Mouse (Mus musculus) adipose tissue, adult 10 weeks (tissue): ENCODE data around the gene Hat1. TPM values are rescaled to one million over a fixed set of nuclear protein-coding genes. Genes with fewer than 3 reads are reported as not detected.

ENCODE experiments used
- polyA plus RNA-seq: library from polyadenylated mRNA; stranded (reverse); fragments of 350-450 nt; fragmentation: Illumina TruSeq; extraction: RNeasy Lipid Tissue Mini Kit (QIAGEN cat#74804); gene quantifications from one replicate; pipeline ENCODE4 v1.2.3, GENCODE M21; 2014; ENCODE audit warnings: low read depth, low replicate concordance

Hat1 gene
- 29.5 TPM for polyA plus RNA-seq

GRCm38 (mm10) chr2:71388951-71389763, at the start of gene Hat1:
TSS of gene Hat1 (plus strand) at chr2:71388958.

DNA sequence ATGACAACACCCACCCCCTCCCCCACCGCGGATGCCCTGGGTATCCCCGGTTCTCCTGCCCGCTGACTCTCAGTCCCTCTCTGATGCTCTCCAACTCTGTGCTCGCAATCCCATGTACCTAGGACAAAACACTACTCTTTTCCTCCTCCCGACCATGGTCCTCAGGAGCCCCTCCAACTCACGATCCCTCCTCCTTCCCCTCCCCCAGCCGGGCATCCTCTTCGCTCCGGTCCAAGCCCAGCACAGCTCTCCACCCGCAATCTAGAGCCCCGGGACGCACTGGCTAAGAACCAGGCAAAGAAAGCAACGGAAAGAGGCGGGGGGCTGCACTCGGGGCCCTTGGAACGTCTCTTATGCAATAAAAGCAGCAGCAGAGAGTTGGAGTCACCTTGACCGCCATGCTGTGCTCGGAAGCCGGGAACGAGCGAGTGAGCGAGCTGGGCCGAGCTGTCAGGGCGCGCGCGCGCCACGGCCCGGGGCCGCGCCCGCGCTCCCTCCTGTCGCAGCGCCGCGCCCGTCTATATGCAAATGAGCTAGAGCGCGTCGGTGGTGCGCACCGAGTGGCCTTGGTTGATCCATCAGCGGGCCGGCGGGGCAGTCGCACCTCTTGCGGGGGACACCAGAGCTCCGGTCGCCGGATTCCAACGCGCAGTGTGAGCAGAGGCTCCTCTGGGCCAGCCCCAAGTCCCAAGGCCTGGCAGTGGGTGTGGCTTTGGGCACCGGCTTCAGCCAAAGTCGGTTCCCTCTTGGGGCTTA, 21.5 kb upstream of the Hat1 start, which contains the start of gene Slc25a12:
TSS of gene Slc25a12 (minus strand) at position 625 of the 756 bp plus-strand sequence.

DNA sequence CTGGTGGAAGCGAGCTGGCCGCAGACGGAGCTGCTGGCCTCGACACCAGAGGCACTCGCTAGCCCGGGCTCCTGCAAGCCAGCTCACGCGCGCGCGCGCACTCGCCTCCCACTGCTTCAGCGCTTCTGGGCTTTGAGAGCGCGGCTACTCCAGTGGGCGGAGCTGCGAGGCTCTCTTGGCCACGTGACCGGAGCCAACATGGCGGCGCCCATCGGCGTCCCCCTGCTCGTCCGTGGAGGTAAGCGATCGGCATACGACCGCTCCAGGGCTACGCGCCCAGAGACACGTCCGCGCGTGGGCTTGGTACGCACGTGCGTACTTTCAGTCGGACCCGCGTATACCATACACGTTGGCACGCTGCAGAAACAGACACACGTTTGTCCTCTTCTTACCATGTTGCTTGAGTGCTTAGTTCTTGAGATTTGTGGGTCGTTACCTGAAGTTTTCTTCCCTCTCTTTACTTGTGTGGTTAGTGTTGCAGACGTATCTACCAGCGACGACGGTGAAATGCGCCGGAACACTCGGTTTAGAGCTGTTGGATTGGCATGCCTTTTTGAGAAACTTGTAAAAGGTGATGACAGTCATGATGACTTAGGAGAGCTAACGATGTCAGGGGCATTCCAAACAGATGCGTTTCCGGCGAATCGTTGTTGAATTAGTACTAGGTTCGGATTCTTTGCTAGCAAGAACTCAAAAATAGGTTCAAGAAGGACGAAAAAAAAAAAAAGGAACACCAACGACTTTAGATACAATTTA, 64.6 kb downstream of the Hat1 start, which contains the start of gene Metap1d:
TSS of gene Metap1d (plus strand) at position 116 of the 756 bp plus-strand sequence.

Other genes starting within 250 kb of the Hat1 start
- gene Dync1i2, start 177.3 kb upstream of the Hat1 start, polyA plus RNA-seq = 88.3 TPM
- gene Slc25a12, start 21.2 kb upstream of the Hat1 start, polyA plus RNA-seq = 19.9 TPM
- gene Metap1d, start 64.3 kb downstream of the Hat1 start, polyA plus RNA-seq = 25.3 TPM
- gene Dlx1, start 139.2 kb downstream of the Hat1 start, polyA plus RNA-seq = not detected
- not detected for gene Dlx2, start 157.8 kb downstream of the Hat1 start, polyA plus RNA-seq